Mouse (Mus musculus) liver, adult (tissue): ENCODE results near the gene Tbc1d10b.

Experiments
- GATA4 ChIP-seq: IDR thresholded peaks from 2 replicates; pipeline ENCODE4 v1.6.1; 2014; ENCODE audit warnings: mild to moderate bottlenecking, low read length; ENCODE audit not compliant: insufficient replicate concordance

The Tbc1d10b gene

DNA sequence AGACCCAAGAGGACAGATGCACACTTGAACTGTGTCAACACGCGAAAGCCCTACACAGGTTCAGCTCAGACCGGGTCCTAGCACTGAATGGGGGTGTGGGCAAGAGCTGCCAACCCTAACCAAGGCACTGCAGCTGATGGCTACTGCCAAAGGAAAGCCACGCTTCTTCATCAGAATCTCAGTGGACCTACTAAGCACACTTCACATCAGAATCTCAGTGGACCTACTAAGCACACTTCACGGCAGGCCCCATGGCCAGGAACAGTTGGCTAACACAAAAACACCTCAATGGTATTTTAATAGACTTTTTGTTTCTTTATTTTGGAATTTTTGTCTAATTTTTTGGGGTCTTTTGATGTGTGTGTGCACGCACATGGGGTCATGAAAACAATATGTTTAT lies 55.8 kb downstream of the Tbc1d10b start:
- no peak for TF ChIP-seq GATA4

DNA sequence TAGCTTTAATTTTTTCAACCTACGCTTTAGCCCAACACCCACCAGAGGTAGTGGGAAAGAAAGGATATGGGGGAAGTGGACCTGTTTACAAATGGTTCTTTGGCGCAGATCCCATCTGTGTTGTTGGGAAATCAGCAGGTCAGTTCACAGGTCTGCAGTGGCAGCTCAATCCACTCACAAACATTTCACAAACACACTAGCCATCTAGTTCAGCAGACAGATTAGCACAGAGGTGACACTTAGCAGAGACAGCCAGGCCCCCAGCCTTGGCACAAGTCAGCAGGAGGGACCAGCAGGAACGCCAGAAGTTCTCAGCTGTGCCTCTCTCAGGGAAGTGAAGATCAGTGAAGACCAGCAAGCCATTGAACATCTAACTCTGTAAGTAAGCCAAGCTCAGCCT lies 60.4 kb downstream of the Tbc1d10b start:
- no peak for TF ChIP-seq GATA4
